38 mouse cellular contexts compared by ENCODE assay signal in genomic region chr17:89200575-89200974, GRCm38 (mm10). TPM values are rescaled to one million over a fixed set of nuclear protein-coding genes. Genes with fewer than 3 reads are reported as not detected.
"Had no signal": no experiment of that assay in that cellular context is flagged by ENCODE, and none has a peak within 500 bp of the region (broad histone marks: within the 10 kb centered on the region; RNA-seq: fewer than 3 reads in every experiment).

Gene Fshr (minus strand): TSS chr17:89200675.

- H3K4me3 ChIP-seq: left cerebral cortex, adult 2 months; limb, embryonic 10.5 days; limb, embryonic 12.5 days; limb, embryonic 13.5 days; limb, embryonic 15.5 days; liver, embryonic 12.5 days; liver, embryonic 13.5 days; liver, embryonic 15.5 days; lung, embryonic 15.5 days; megakaryocyte, embryonic 14.5 days; midbrain, embryonic 10.5 days; midbrain, embryonic 12.5 days; midbrain, embryonic 13.5 days; midbrain, embryonic 15.5 days had no signal

- DNase-seq: layer of hippocampus, postnatal 36 days; left cerebral cortex, postnatal 4 days; liver; liver, embryonic 13.5 days; liver, postnatal 0 days; lung, adult 18-20 months; lung, adult 2 months; lung, embryonic 14.5 days; lung, postnatal 10 days; lung, postnatal 14 days; lung, postnatal 36 days; lung, postnatal 4 days; midbrain, embryonic 14.5 days had no signal

- H3K27me3 ChIP-seq: limb, embryonic 12.5 days; limb, embryonic 13.5 days; limb, embryonic 15.5 days; liver, embryonic 12.5 days; liver, embryonic 13.5 days; liver, embryonic 15.5 days; lung, embryonic 15.5 days; megakaryocyte, embryonic 14.5 days; midbrain, embryonic 12.5 days; midbrain, embryonic 13.5 days; midbrain, embryonic 15.5 days had no signal

- H3K4me1 ChIP-seq: limb, embryonic 10.5 days; limb, embryonic 12.5 days; limb, embryonic 13.5 days; limb, embryonic 15.5 days; liver, embryonic 12.5 days; liver, embryonic 13.5 days; liver, embryonic 15.5 days; lung, embryonic 15.5 days; megakaryocyte, embryonic 14.5 days; midbrain, embryonic 10.5 days; midbrain, embryonic 12.5 days; midbrain, embryonic 13.5 days; midbrain, embryonic 15.5 days had no signal

- H3K27ac ChIP-seq: left cerebral cortex, adult 2 months; limb, embryonic 10.5 days; limb, embryonic 12.5 days; limb, embryonic 13.5 days; limb, embryonic 15.5 days; liver, embryonic 12.5 days; liver, embryonic 13.5 days; liver, embryonic 14.5 days; liver, embryonic 15.5 days; lung, embryonic 15.5 days; macrophage; midbrain, embryonic 10.5 days; midbrain, embryonic 12.5 days; midbrain, embryonic 13.5 days; midbrain, embryonic 15.5 days had no signal

- H3K36me3 ChIP-seq: limb, embryonic 10.5 days; limb, embryonic 12.5 days; limb, embryonic 13.5 days; limb, embryonic 15.5 days; liver, embryonic 12.5 days; liver, embryonic 13.5 days; liver, embryonic 15.5 days; lung, embryonic 15.5 days; midbrain, embryonic 10.5 days; midbrain, embryonic 12.5 days; midbrain, embryonic 13.5 days; midbrain, embryonic 15.5 days had no signal

RNA-seq across cellular contexts. Expression of gene Fshr, which starts in this region (rescaled TPM):
- polyA plus RNA-seq: limb, embryonic 10.5 days; limb, embryonic 11.5 days; limb, embryonic 12.5 days; limb, embryonic 13.5 days; limb, embryonic 14.5 days; limb, embryonic 15.5 days; liver, adult 2 months; liver, embryonic 11.5 days; liver, embryonic 12.5 days; liver, embryonic 13.5 days; liver, embryonic 14.5 days; liver, embryonic 15.5 days; liver, embryonic 16.5 days; liver, postnatal 0 days; lung, adult 2 months; lung, embryonic 14.5 days; lung, embryonic 15.5 days; lung, embryonic 16.5 days; lung, postnatal 0 days; macrophage; midbrain, embryonic 10.5 days; midbrain, embryonic 11.5 days; midbrain, embryonic 12.5 days; midbrain, embryonic 13.5 days; midbrain, embryonic 14.5 days; midbrain, embryonic 15.5 days; midbrain, embryonic 16.5 days; midbrain, postnatal 0 days had no signal
